Mouse (Mus musculus): ENCODE measurements around the gene Arg2.
"Not testable (repeated sequence)": the region's sequence is repeated elsewhere in the genome, so short reads cannot be mapped to it uniquely, and the experiment has no call there.

Arg2 gene

DNA sequence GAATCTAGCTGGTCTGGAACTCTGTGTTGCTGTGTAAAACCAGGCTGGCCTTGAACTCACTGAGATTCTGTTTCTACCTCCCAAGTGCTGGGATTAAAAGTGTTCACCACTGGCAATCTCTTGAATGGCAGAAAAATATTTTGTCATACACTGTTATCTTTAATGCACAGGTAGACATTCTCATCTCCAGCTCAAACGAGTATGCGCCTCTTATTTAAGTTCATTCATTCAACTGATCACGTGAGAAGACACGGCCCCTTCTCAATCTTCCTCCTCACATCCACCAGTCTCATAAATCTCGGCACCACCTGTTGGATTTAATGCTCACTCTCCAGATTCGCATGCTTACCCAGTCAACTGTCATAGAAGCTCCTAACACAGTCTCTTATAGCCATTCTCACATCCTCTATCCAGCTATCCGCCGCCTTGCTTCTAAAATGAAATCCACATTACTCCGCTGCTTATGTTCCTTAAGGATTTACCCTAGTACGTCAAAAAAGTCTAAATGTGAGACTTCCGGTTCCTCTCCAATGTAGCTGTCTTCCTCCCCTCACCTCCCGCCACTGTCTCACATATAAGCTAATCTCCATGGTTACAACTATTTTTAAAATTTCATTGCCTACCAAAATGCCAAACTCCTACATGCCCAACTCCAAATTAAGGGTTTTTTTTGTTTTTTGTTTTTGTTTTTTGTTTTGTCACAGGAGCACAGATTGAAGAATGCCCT lies 40.9 kb downstream of the Arg2 start:
- DNase-seq = peak; percentile 30

DNA sequence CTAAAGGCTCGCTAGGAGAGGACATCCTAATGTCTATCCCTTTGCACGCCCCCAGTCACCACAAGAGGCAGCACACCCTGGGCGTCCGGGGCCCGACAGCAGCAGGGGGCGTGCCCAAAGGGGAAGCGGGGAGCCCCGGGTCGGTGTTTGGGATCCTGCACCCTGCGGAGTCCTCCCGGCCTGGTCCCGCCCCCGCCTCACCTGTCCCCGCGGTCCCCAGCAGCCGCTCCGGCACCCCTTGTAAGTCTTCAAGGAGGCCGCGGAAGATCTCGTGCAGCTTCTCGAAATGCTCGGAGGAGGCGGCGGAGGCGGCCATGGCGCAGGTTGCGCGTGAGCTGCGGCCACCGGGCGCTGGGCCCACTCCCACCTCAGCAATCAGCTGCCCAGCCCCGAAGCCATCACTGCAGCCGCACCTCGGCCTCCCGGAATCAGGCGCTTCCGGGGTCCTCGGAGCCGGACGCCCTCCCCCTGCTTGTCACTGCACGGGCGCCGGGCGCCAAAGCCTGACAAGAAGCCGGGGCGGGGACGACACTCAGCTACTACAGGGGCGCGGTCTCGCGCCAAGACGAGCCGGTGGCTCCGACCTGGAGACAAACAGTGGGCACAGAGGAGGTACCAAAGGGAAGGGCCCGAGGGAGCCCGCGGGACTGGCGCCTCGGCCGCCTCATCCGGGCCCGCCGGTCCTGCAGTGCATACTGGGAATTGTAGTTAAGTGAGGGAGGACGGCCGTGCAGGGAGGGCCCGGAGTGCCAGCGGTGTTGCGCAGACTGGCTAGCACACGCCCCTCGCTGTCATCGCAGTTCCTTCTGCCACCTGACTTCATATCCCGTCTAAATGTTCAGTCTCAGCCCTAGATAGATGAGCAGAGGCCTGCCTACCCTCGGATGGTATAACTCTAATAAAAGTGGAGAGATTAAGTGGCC lies 41.7 kb downstream of the Arg2 start, which contains the start of gene Vti1b:
Gene Vti1b (minus strand): TSS at position 649 of the 923 bp plus-strand sequence.
- peak; percentile 92 for DNase-seq

DNA sequence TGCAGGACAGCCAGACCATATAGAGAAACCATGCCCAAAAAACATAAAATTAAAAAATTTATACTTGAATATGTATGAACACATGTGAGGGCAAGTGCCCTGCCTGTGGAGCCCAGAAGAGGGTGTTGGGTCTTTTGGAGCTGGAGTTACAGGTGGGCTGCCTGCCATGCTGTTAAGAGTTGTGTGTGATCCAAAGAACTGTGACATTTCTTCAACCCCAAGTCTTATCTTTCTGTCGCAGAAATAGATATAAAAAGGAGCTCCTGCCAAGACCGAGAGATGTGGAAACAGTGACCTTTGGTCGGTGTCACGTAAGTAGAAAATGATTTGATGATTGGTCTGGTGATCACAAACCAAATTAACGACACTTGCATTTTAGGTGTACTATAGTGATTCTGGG lies 43.1 kb downstream of the Arg2 start:
- peak; percentile 37 for DNase-seq

DNA sequence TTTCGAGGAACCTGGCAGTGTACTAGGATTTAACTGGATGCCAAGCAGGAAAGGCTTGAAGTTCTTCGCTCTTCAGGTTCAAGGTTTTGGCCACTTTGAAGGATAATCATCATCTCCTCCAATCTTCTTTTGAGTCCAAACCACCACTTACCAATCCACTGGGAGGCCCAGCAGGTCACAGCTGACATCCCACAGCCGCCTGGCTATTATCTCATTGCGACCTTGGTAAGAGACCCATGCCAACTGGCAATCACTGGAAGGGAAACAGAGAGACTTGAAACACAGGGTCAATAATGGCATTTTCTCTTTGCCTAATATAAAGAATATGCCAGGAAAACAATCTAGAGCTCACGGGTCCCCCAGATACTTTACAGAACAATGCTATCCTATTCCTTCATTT lies 45.4 kb downstream of the Arg2 start:
- DNase-seq = no peak

DNA sequence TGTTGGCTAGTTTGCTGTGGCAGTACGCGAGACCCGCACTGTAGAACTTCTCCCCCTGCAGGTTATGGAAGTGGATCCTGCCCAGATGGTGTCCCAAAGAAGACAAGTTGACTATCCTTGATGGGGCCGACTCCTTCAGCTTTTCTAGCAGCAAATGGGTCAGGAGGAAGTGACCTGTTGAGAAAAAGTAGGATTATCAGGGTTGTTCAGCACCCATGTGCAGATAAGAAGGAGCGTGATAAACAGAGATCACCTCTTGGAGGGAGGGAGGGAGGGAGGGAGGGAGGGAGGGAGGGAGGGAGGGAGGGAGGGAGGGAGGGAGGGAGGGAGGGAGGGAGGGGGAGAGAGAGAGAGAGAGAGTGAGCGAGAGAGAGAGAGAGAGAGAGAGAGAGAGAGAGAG lies 54.6 kb downstream of the Arg2 start:
- not testable (repeated sequence) for DNase-seq

DNA sequence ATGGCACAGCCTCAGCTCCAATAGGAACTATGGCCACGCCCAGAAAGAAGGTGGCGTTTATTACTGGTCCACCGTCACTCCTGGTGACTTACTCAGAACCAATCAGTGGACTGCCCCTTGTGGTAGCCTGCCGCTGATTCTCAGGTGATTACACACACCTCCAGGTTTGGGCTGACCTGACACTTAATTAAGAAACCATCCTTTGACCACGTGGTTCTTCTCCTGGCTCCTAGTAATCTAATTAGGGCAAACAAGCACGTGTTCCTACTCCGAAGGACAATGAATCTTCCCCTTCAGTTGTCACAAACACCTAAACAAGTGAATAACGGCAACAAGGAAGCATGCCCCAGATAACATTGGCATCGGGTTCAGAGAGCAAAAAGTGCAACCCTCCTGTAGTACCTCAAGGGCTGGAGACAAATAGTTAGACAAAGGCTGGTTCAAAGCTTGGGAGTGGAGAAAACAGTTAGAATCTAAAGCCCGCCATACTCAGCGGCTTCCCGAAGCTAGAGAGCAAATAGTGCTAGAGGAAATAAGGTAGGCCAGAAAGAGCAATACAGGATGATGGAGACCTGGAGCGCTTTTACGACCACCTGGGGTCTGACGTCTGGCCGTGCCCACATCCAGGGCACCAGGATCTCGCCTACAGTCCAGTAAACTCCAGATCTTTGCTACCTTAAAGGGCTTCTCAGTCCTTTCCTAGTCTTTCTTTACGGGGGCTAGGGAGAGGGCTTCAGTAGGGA lies 60.5 kb downstream of the Arg2 start:
- peak; percentile 79 for DNase-seq

DNA sequence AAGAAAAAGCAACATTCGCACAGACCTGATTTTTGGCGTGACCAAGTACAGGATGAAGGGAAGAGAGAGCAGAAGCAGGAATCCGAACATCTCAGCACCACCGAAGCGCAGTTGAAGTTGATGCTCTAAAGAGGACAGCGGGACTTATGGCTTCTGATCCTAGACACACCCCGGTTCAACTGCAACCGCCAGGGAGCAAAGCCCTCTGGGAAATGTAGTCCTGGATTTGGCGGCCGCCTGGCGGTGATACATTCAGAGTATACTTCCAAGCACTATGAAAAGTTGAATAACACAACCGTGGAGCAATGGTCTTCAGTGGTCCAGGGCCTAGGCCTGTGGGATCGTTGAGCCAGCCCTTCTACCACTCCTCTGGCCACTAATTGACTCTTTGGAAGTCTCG lies 61.1 kb downstream of the Arg2 start:
- peak; percentile 69 for DNase-seq

DNA sequence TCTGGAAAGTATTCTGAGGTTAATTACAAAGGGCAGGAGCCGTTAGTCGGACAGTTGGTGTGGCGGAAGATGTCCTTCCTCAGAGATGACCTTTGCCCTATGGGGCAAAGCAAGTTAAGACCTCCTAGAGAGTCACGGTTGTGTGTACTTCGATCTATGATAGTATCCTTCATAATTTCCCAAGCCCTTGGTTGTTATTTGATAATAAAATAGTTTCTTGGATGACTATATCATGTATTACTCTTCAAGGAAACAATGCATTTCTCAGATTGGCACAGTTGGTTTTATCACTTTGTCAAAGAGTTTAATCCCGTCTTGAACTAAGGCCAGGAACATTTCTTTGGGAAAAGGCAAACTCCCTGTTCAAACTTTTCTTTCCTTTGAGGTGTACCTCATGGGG lies 61.6 kb downstream of the Arg2 start, which contains the start of gene Rdh11:
Gene Rdh11 (minus strand): TSS at position 101 of the 400 bp plus-strand sequence.
- no peak for DNase-seq

DNA sequence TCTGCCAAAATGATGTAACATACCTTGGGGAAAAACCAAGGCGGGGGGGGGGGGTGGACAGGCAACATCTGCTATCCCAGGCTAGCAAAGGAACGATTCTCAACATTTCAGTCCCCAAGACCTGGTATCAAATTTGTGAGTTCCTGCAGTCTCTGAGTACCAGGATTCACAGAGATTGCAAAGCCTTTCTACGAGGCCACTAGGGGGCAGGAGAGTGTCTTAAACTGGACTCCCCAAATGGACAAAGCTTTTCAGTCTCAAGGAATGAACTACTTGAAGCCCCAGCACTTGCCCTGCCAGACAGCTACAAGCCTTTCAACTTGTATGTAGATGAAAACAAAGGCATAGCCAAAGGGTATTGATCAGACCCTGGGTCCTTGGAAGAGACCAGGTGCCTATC lies 62.9 kb downstream of the Arg2 start:
- DNase-seq = peak; percentile 52

DNA sequence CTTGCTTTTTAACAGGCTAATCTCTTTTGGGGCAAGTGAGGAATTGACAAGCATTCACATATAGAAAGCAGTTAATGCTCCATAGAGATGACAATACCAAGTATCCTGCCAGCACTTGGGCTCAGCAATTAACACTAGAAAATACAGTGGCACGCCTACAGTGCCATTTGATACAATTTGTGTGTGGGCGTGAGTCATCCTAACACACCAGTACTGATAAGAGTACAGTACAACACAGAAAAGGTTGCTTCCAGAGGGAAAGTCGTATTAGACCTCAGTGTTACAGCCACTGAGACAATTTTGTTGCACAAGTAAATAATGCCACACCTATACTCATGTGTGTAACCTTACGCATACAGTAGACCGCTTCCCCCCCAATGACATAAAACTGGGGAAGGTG lies 66.5 kb downstream of the Arg2 start:
- DNase-seq = no peak

DNA sequence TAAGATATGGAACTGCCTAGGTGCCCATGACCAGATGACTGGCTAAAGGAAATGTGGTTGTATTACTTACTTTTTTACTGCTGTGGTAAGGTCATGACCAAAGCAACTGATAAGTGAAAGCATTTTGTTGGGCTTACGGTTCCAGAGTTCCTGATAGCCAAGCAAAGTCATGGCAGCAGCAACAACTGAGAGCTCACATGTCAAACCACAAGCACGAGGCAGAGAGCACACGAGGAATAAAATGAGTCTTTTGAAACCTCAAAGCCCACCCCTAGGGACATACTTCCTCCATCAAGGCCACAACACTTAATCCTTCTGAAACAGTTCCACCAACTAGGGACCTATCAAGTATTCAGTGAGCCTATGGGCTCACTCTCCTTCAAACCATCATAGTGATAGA lies 71.3 kb downstream of the Arg2 start:
- no peak for DNase-seq

All from cerebellum, adult 9-11 months (tissue).